Mouse (Mus musculus) neural tube, embryonic 11.5 days (tissue): Measurements from ENCODE around the gene Kars. TPM values are rescaled to one million over a fixed set of nuclear protein-coding genes. Genes with fewer than 3 reads are reported as not detected.

Experiments used
- ATAC-seq: fragments of 200-750 bp; cut with Nextera tagmentation; 2 replicates; pipeline ENCODE4 v1.8.0; 2017; ENCODE audit warnings: moderate number of reproducible peaks, mild to moderate bottlenecking, moderate TSS enrichment, moderate library complexity; ENCODE audit not compliant: insufficient read depth, low FRiP score, low TSS enrichment
- DNase-seq: peaks from one replicate; pipeline ENCODE4 v3.0.0-alpha.2; 2015; ENCODE audit warnings: low spot score
- H3K27ac ChIP-seq: fragments of 300-500 bp; sonication (generic); 2 replicates; pipeline ENCODE4 v1.5.1; 2014; ENCODE audit warnings: low read depth, mild to moderate bottlenecking, low read length
- H3K27me3 ChIP-seq: fragments of 300-500 bp; sonication (generic); 2 replicates; pipeline ENCODE4 v1.6.1; 2014; ENCODE audit warnings: mild to moderate bottlenecking, low read length, mixed read lengths; ENCODE audit not compliant: control insufficient read depth, insufficient read depth
- H3K36me3 ChIP-seq: fragments of 300-500 bp; sonication (generic); 2 replicates; pipeline ENCODE4 v1.6.1; 2014; ENCODE audit warnings: mild to moderate bottlenecking, low read length, moderate library complexity, mixed read lengths; ENCODE audit not compliant: control insufficient read depth, insufficient read depth
- H3K4me1 ChIP-seq: fragments of 300-500 bp; sonication (generic); 2 replicates; pipeline ENCODE4 v1.6.1; 2014; ENCODE audit warnings: low read length, mixed read lengths; ENCODE audit not compliant: control insufficient read depth, insufficient read depth
- H3K4me2 ChIP-seq: fragments of 300-500 bp; sonication (generic); 2 replicates; pipeline ENCODE4 v1.6.1; 2014; ENCODE audit warnings: low read depth, mild to moderate bottlenecking, moderate library complexity
- H3K4me3 ChIP-seq: fragments of 300-500 bp; sonication (generic); 2 replicates; pipeline ENCODE4 v1.5.1; 2014; ENCODE audit warnings: low read depth, low read length
- H3K9ac ChIP-seq: fragments of 300-500 bp; sonication (generic); 2 replicates; pipeline ENCODE4 v1.6.1; 2014; ENCODE audit warnings: mild to moderate bottlenecking, low read length
- H3K9me3 ChIP-seq: fragments of 300-500 bp; sonication (generic); 2 replicates; pipeline ENCODE4 v1.6.1; 2016; ENCODE audit warnings: low read length; ENCODE audit not compliant: control insufficient read depth
- WGBS: fragments of 180-500 bp; shearing (Covaris S2); extraction: QIAGEN DNeasy Blood & Tissue Kit; methylation state at CpG from one replicate; pipeline ENCODE4 v1.1.7; 2014; 5-methylcytosine and 5-hydroxymethylcytosine counted together
- polyA plus RNA-seq: library from polyadenylated mRNA; unstranded; fragments of >200 nt; fragmentation: Nextera tagmentation; extraction: Ambion mirVana; gene quantifications from 2 replicates; pipeline ENCODE4 v1.2.1, GENCODE M21; 2014

Gene Kars
- polyA plus RNA-seq, 1 experiment from 2014 or later = 249 TPM

- no peak overlapping the region for H3K4me3 ChIP-seq
Measured at GRCm38 (mm10) chr8:111961330-111961729, 49.8 kb downstream of the Kars start.

DNA sequence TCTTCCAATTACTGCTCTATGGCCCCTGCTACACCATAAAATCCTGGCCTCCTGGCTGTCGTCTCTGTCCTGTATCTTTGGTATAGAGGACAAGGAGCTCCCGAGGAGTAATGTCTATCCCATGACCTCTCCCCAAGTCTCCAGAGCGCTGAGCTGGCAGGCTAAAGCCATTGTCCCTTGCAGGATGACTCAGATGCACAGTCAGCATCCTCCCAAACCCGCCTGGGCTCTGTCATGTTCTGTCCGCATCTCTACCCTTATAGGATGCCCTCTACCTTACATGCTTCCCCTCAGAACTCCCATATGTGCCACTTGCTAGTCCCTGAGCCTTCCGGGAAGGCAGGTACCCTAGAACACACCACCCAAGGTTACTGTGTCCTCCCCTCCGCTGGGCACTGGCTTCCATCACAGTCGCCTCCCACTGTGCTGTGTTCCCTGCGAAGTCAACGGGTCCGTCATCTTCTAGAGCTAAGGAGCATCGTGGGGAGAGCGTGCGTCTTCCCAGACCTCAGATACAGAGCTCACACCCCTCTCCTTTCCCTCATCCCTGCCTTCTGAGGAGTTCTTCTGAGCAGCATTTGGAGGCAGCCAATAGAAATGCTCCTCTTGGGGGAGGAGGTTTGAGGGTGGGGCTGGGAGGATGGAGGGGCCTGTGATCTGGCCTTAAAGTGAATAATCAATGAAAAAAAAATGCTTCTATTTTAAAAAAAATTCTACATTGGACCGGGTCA lies 50.4 kb downstream of the Kars start:
- peaks cover 8% of the 10 kb centered on the region for H3K36me3 ChIP-seq
- no peaks in the 10 kb centered on the region for H3K4me1 ChIP-seq
- DNase-seq = no peak
- H3K9me3 ChIP-seq = no peaks in the 10 kb centered on the region
- H3K9ac ChIP-seq = no peak overlapping the region
- H3K27ac ChIP-seq = no peak overlapping the region
- no peak for ATAC-seq
- H3K4me3 ChIP-seq = no peak overlapping the region
- WGBS = 76% methylated on average over 15 of the region's 15 CpGs
- H3K27me3 ChIP-seq = no peaks in the 10 kb centered on the region
- H3K4me2 ChIP-seq = no peak overlapping the region

More at GRCm38 (mm10) chr8:111961330-111961729, 49.8 kb downstream of the Kars start:
- H3K9me3 ChIP-seq = no peaks in the 10 kb centered on the region
- 65% methylated on average over 3 of the region's 3 CpGs for WGBS
- H3K4me1 ChIP-seq = no peaks in the 10 kb centered on the region
- H3K4me2 ChIP-seq = no peak overlapping the region
- no peaks in the 10 kb centered on the region for H3K27me3 ChIP-seq
- no peak overlapping the region for H3K9ac ChIP-seq
- ATAC-seq (no peak), DNase-seq (no peak)
- no peak overlapping the region for H3K27ac ChIP-seq
- peaks cover 8% of the 10 kb centered on the region for H3K36me3 ChIP-seq

GRCm38 (mm10) chr8:111957231-111957630 lies 53.9 kb downstream of the Kars start:
- no peaks in the 10 kb centered on the region for H3K9me3 ChIP-seq
- H3K27me3 ChIP-seq = no peaks in the 10 kb centered on the region
- peaks cover 15% of the 10 kb centered on the region for H3K36me3 ChIP-seq
- no peaks in the 10 kb centered on the region for H3K4me1 ChIP-seq
- WGBS = 87% methylated on average over 2 of the region's 2 CpGs
- ATAC-seq (no peak), DNase-seq (no peak)
- H3K27ac ChIP-seq = no peak overlapping the region
- no peak overlapping the region for H3K4me3 ChIP-seq
- no peak overlapping the region for H3K9ac ChIP-seq
- H3K4me2 ChIP-seq = no peak overlapping the region

DNA sequence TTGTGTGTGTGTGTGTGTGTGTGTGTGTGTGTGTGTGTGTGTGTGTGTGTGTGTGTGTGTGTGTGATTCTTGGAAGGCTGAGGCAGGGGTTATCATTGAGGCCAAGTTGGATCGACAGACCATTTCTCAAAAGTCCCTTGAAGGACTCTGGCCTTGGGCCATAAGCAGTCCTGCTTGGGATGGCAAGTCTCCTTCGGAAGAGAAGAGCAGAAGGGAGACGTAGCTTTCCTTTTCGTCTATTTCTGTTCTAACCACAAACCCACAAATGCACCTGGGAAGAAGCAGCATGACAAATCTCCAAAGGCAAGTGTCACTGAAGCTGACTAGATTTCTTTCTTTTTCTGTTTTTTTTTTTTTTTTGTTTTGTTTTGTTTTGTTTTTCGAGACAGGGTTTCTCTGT lies 55.2 kb downstream of the Kars start:
- WGBS = 90% methylated on average over 5 of the region's 5 CpGs
- DNase-seq = no peak
- H3K9ac ChIP-seq = no peak overlapping the region

GRCm38 (mm10) chr8:111954844-111955594 lies 56.1 kb downstream of the Kars start:
- ATAC-seq (no peak), DNase-seq (no peak)
- WGBS = 90% methylated on average over 4 of the region's 4 CpGs
- no peak overlapping the region for H3K9ac ChIP-seq
- no peaks in the 10 kb centered on the region for H3K27me3 ChIP-seq
- H3K4me1 ChIP-seq = no peaks in the 10 kb centered on the region
- H3K4me2 ChIP-seq = no peak overlapping the region
- no peaks in the 10 kb centered on the region for H3K9me3 ChIP-seq
- H3K36me3 ChIP-seq = peaks cover 15% of the 10 kb centered on the region
- H3K4me3 ChIP-seq = no peak overlapping the region
- no peak overlapping the region for H3K27ac ChIP-seq

More for the DNA sequence above, 55.2 kb downstream of the Kars start:
- Histone ChIP-seq H3K27me3 (no peaks in the 10 kb centered on the region), H3K9me3 (no peaks in the 10 kb centered on the region), H3K36me3 (peaks cover 15% of the 10 kb centered on the region), H3K4me3 (no peak overlapping the region), H3K4me1 (no peaks in the 10 kb centered on the region), H3K27ac (no peak overlapping the region), H3K4me2 (no peak overlapping the region)
- no peak for ATAC-seq

DNA sequence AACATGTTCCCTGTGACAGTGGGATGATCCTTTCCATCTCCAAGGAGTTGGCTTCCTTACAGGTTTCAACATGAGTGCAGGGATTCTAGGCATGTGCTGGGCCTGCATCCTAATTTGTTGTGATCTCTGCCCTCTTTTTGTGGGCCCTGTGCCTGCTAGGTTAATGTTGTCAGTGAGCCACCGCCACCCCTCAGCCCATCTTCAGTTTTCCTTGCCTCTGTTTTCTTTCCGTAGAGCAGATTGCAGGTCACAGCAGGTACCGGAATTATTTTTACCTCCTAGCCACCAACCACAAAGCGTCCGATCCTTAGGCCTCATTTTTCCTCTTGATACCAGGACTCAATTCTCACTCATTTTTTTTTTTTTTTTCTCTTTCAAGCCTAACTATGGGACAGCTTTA lies 59.2 kb downstream of the Kars start:
- Histone ChIP-seq H3K4me2 (no peak overlapping the region), H3K4me3 (no peak overlapping the region), H3K9ac (no peak overlapping the region), H3K4me1 (no peaks in the 10 kb centered on the region), H3K27ac (no peak overlapping the region), H3K9me3 (no peaks in the 10 kb centered on the region), H3K27me3 (no peaks in the 10 kb centered on the region), H3K36me3 (peaks cover 19% of the 10 kb centered on the region)
- ATAC-seq (no peak), DNase-seq (no peak)
- WGBS = 95% methylated on average over 5 of the region's 5 CpGs

GRCm38 (mm10) chr8:111951317-111951716 lies 59.8 kb downstream of the Kars start:
- no peak for ATAC-seq
- no peaks in the 10 kb centered on the region for H3K27me3 ChIP-seq
- WGBS = 96% methylated on average over 7 of the region's 7 CpGs
- no peaks in the 10 kb centered on the region for H3K9me3 ChIP-seq
- no peak overlapping the region for H3K4me3 ChIP-seq
- no peaks in the 10 kb centered on the region for H3K4me1 ChIP-seq
- H3K36me3 ChIP-seq = peaks cover 17% of the 10 kb centered on the region; the same call in 1 of the 2 replicates
- no peak for DNase-seq
- H3K27ac ChIP-seq = no peak overlapping the region
- H3K4me2 ChIP-seq = no peak overlapping the region
- H3K9ac ChIP-seq = no peak overlapping the region

DNA sequence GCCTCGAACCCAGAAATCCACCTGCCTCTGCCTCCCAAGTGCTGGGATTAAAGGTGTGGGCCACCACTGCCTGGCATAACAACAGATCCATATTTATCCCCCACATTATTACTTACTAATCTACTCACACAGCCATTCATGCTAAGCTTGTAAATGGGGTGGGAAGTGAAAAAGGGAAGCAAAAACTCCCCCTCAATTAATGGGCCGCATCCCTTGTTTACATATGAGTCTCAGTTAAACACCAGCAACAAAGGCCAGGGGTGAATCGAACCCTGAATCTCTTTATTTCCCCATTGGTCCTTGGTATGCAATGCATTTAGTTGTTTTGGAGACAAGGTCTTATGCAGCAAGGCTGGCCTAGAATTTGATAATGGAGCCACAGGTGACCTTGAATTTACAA lies 60.3 kb downstream of the Kars start:
- Histone ChIP-seq H3K27me3 (no peaks in the 10 kb centered on the region), H3K36me3 (peaks cover 18% of the 10 kb centered on the region; the same call in 1 of the 2 replicates), H3K4me2 (no peak overlapping the region), H3K9ac (no peak overlapping the region), H3K27ac (no peak overlapping the region), H3K4me3 (no peak overlapping the region), H3K9me3 (no peaks in the 10 kb centered on the region), H3K4me1 (no peaks in the 10 kb centered on the region)
- ATAC-seq (no peak), DNase-seq (no peak)
- WGBS = 93% methylated on average over 3 of the region's 3 CpGs

GRCm38 (mm10) chr8:111947954-111948353 lies 63.2 kb downstream of the Kars start:
- Histone ChIP-seq H3K9me3 (no peaks in the 10 kb centered on the region), H3K27ac (no peak overlapping the region), H3K4me1 (no peaks in the 10 kb centered on the region), H3K27me3 (no peaks in the 10 kb centered on the region), H3K4me3 (no peak overlapping the region), H3K9ac (no peak overlapping the region), H3K36me3 (peaks cover 13% of the 10 kb centered on the region), H3K4me2 (no peak overlapping the region)
- 88% methylated on average over 8 of the region's 8 CpGs for WGBS
- no peak for ATAC-seq
- no peak for DNase-seq
